Mouse (Mus musculus) spleen, adult 2 months (tissue): Measurements from ENCODE around the gene Parvb. TPM values are rescaled to one million over a fixed set of nuclear protein-coding genes. Genes with fewer than 3 reads are reported as not detected.

ENCODE experiments used
- DNase-seq, 2 experiments: peaks; one replicate each; pipeline versions ENCODE4 v3.0.0 to v3.0.0-alpha.2; 2012 to 2021; ENCODE audit warnings: low spot score in 2 of 2, low read depth in 1 of 2
- H3K27ac ChIP-seq: fragments of 200-500 bp; 2 replicates; pipeline ENCODE4 v1.5.1; 2012; ENCODE audit warnings: low read length, inconsistent platforms; ENCODE audit not compliant: insufficient read depth
- H3K27me3 ChIP-seq: fragments of 200-500 bp; 2 replicates; pipeline ENCODE4 v1.6.1; 2012; ENCODE audit warnings: mild to moderate bottlenecking, moderate library complexity, low read length, inconsistent platforms; ENCODE audit not compliant: control insufficient read depth, insufficient read depth
- H3K36me3 ChIP-seq: fragments of 200-500 bp; 2 replicates; pipeline ENCODE4 v1.6.1; 2012; ENCODE audit warnings: mild to moderate bottlenecking, low read length, inconsistent platforms; ENCODE audit not compliant: control insufficient read depth, insufficient read depth
- H3K4me1 ChIP-seq: fragments of 200-500 bp; 2 replicates; pipeline ENCODE4 v1.6.1; 2011; ENCODE audit warnings: inconsistent platforms; ENCODE audit not compliant: control insufficient read depth, insufficient read depth, insufficient read length
- H3K4me3 ChIP-seq: fragments of 200-500 bp; 2 replicates; pipeline ENCODE4 v1.5.1; 2011; ENCODE audit warnings: mild to moderate bottlenecking, inconsistent platforms; ENCODE audit not compliant: insufficient read depth, insufficient read length; ENCODE audit errors: extremely low read depth
- CTCF ChIP-seq: fragments of 200-500 bp; IDR thresholded peaks from 2 replicates; pipeline ENCODE4 v1.5.1; 2011; ENCODE audit warnings: mild to moderate bottlenecking, inconsistent platforms; ENCODE audit not compliant: insufficient read depth, insufficient read length, insufficient replicate concordance; ENCODE audit errors: extremely low read depth
- POLR2A ChIP-seq: fragments of 200-500 bp; IDR thresholded peaks from 2 replicates; pipeline ENCODE4 v1.6.1; 2011; ENCODE audit warnings: low read depth, low read length, inconsistent platforms
- WGBS: fragments of 180-500 bp; shearing (Covaris S2); methylation state at CpG from one replicate; pipeline ENCODE4 v1.1.7; 2018; 5-methylcytosine and 5-hydroxymethylcytosine counted together
- polyA plus RNA-seq: library from polyadenylated mRNA; depleted of rRNA; stranded (reverse); fragments of >200 nt; gene quantifications from 2 replicates; pipeline ENCODE4 v1.2.3, GENCODE M21; 2012

Parvb gene
- polyA plus RNA-seq, 1 experiment, result 39.9 TPM

- Histone ChIP-seq H3K36me3 (no peaks in the 10 kb centered on the region), H3K27me3 (no peaks in the 10 kb centered on the region), H3K4me1 (peaks cover 16% of the 10 kb centered on the region), H3K27ac (no peak overlapping the region), H3K4me3 (no peak overlapping the region)
- WGBS, result 58% methylated on average over 10 of the region's 10 CpGs
- TF ChIP-seq POLR2A (no peak), CTCF (no peak)
- DNase-seq, result no peak
Measured at GRCm38 (mm10) chr15:84303264-84303663, 71.4 kb downstream of the Parvb start.

- no peaks in the 10 kb centered on the region for H3K27me3 ChIP-seq
- DNase-seq, result no peak
- no peak overlapping the region for H3K27ac ChIP-seq
- no peaks in the 10 kb centered on the region for H3K36me3 ChIP-seq
- no peak overlapping the region for H3K4me3 ChIP-seq
- no peak for TF ChIP-seq CTCF
- no peak for TF ChIP-seq POLR2A
- H3K4me1 ChIP-seq, result peaks cover 9% of the 10 kb centered on the region; the same call in 1 of the 2 replicates
- 76% methylated on average over 10 of the region's 10 CpGs for WGBS
Measured at GRCm38 (mm10) chr15:84305333-84305732, 73.5 kb downstream of the Parvb start.

- peaks cover 26% of the 10 kb centered on the region; the same call in 1 of the 2 replicates for H3K4me1 ChIP-seq
- no peak overlapping the region for H3K4me3 ChIP-seq
- no peaks in the 10 kb centered on the region for H3K27me3 ChIP-seq
- no peaks in the 10 kb centered on the region for H3K36me3 ChIP-seq
- TF ChIP-seq CTCF, result no peak
- TF ChIP-seq POLR2A, result no peak
- no peak overlapping the region for H3K27ac ChIP-seq
- WGBS, result 87% methylated on average over 11 of the region's 11 CpGs
- DNase-seq, result no peak
Measured at GRCm38 (mm10) chr15:84310271-84310670, 78.4 kb downstream of the Parvb start.

GRCm38 (mm10) chr15:84311295-84312085 is 79.6 kb downstream of the Parvb start:
- 80% methylated on average over 9 of the region's 9 CpGs for WGBS
- DNase-seq, result no peak
- TF ChIP-seq CTCF, result no peak
- TF ChIP-seq POLR2A, result no peak
- H3K27ac ChIP-seq, result no peak overlapping the region
- H3K27me3 ChIP-seq, result no peaks in the 10 kb centered on the region
- H3K4me3 ChIP-seq, result no peak overlapping the region
- H3K36me3 ChIP-seq, result no peaks in the 10 kb centered on the region
- H3K4me1 ChIP-seq, result peaks cover 30% of the 10 kb centered on the region; the same call in 1 of the 2 replicates

GRCm38 (mm10) chr15:84312878-84313565 is 81.2 kb downstream of the Parvb start:
- H3K4me1 ChIP-seq, result peaks cover 30% of the 10 kb centered on the region; the same call in 1 of the 2 replicates
- 17% methylated on average over 10 of the region's 10 CpGs for WGBS
- TF ChIP-seq CTCF, result no peak
- TF ChIP-seq POLR2A, result no peak

GRCm38 (mm10) chr15:84313566-84313878 is 81.7 kb downstream of the Parvb start:
- H3K27ac ChIP-seq, result peak overlapping the region; percentile 79
- peak; percentile 34 to 65 for DNase-seq
- no peaks in the 10 kb centered on the region for H3K36me3 ChIP-seq
- no peak overlapping the region for H3K4me3 ChIP-seq
- 11% methylated on average over 9 of the region's 9 CpGs for whole genome bisulfite sequencing
- H3K27me3 ChIP-seq, result no peaks in the 10 kb centered on the region
- TF ChIP-seq CTCF (no peak), POLR2A (no peak)
- peaks cover 30% of the 10 kb centered on the region; the same call in 1 of the 2 replicates for H3K4me1 ChIP-seq

More at GRCm38 (mm10) chr15:84312878-84313565, 81.2 kb downstream of the Parvb start:
- Histone ChIP-seq H3K36me3 (no peaks in the 10 kb centered on the region), H3K27me3 (no peaks in the 10 kb centered on the region), H3K27ac (peak overlapping the region; percentile 79), H3K4me3 (no peak overlapping the region)
- peak in 1 of 2 experiments; percentile 38 for DNase-seq
